Mouse (Mus musculus): Measurements from ENCODE around the gene Atp13a4.

The Atp13a4 gene

GRCm38 (mm10) chr16:29544829-29545228, at the start of gene Atp13a4:
TSS of gene Atp13a4 (minus strand) at chr16:29544864.
- DNase-seq (ENCODE audit: extremely low spot score, low read depth, low spot score), result no peak

- DNase-seq (ENCODE audit: extremely low spot score, low read depth, low spot score), result no peak
These were observed 47.5 kb upstream of the Atp13a4 start for GRCm38 (mm10) chr16:29592171-29592570.

- no peak for DNase-seq (ENCODE audit: extremely low spot score, low read depth, low spot score)
These were observed 35.1 kb upstream of the Atp13a4 start for GRCm38 (mm10) chr16:29579787-29580176.

- peak; percentile 82 for DNase-seq (ENCODE audit: extremely low spot score, low read depth, low spot score)
These were observed 34.6 kb upstream of the Atp13a4 start, which contains the start of gene Opa1 for GRCm38 (mm10) chr16:29579167-29579786. TSS of gene Opa1 (plus strand) at chr16:29579334.

GRCm38 (mm10) chr16:29575620-29576019, 31.0 kb upstream of the Atp13a4 start:
- no peak for DNase-seq (ENCODE audit: extremely low spot score, low read depth, low spot score)

GRCm38 (mm10) chr16:29574013-29574412, 29.3 kb upstream of the Atp13a4 start:
- no peak for DNase-seq (ENCODE audit: extremely low spot score, low read depth, low spot score)

- no peak for DNase-seq (ENCODE audit: extremely low spot score, low read depth, low spot score)
These were observed 16.2 kb upstream of the Atp13a4 start for GRCm38 (mm10) chr16:29560869-29561268.

GRCm38 (mm10) chr16:29560454-29560853, 15.8 kb upstream of the Atp13a4 start:
- DNase-seq (ENCODE audit: extremely low spot score, low read depth, low spot score), result no peak

- no peak for DNase-seq (ENCODE audit: extremely low spot score, low read depth, low spot score)
These were observed 15.0 kb upstream of the Atp13a4 start for GRCm38 (mm10) chr16:29559667-29560066.

GRCm38 (mm10) chr16:29541261-29541683, 3.4 kb downstream of the Atp13a4 start:
- DNase-seq (ENCODE audit: extremely low spot score, low read depth, low spot score), result no peak

- no peak for DNase-seq (ENCODE audit: extremely low spot score, low read depth, low spot score)
These were observed 4.8 kb downstream of the Atp13a4 start for GRCm38 (mm10) chr16:29539906-29540305.

GRCm38 (mm10) chr16:29536411-29537204, 8.1 kb downstream of the Atp13a4 start:
- no peak for DNase-seq (ENCODE audit: extremely low spot score, low read depth, low spot score)

- no peak for DNase-seq (ENCODE audit: extremely low spot score, low read depth, low spot score)
These were observed 8.8 kb downstream of the Atp13a4 start for GRCm38 (mm10) chr16:29535866-29536265.

- DNase-seq (ENCODE audit: extremely low spot score, low read depth, low spot score), result no peak
These were observed 11.0 kb downstream of the Atp13a4 start for GRCm38 (mm10) chr16:29533641-29534040.

- no peak for DNase-seq (ENCODE audit: extremely low spot score, low read depth, low spot score)
These were observed 17.6 kb downstream of the Atp13a4 start for GRCm38 (mm10) chr16:29527085-29527484.

GRCm38 (mm10) chr16:29526585-29526984, 18.1 kb downstream of the Atp13a4 start:
- DNase-seq (ENCODE audit: extremely low spot score, low read depth, low spot score), result no peak

GRCm38 (mm10) chr16:29512495-29512894, 32.2 kb downstream of the Atp13a4 start:
- DNase-seq (ENCODE audit: extremely low spot score, low read depth, low spot score), result no peak

GRCm38 (mm10) chr16:29510743-29511142, 33.9 kb downstream of the Atp13a4 start:
- DNase-seq (ENCODE audit: extremely low spot score, low read depth, low spot score), result no peak

- DNase-seq (ENCODE audit: extremely low spot score, low read depth, low spot score), result no peak
These were observed 34.8 kb downstream of the Atp13a4 start for GRCm38 (mm10) chr16:29509881-29510280.

- DNase-seq (ENCODE audit: extremely low spot score, low read depth, low spot score), result no peak
These were observed 40.0 kb downstream of the Atp13a4 start for GRCm38 (mm10) chr16:29504671-29505070.

- DNase-seq (ENCODE audit: extremely low spot score, low read depth, low spot score), result no peak
These were observed 40.5 kb downstream of the Atp13a4 start for GRCm38 (mm10) chr16:29504198-29504597.

GRCm38 (mm10) chr16:29491031-29491430, 53.6 kb downstream of the Atp13a4 start:
- no peak for DNase-seq (ENCODE audit: extremely low spot score, low read depth, low spot score)

Measured in hindlimb bud, embryonic 11.5 days (tissue).